Mouse (Mus musculus) G1E (cell line): Measurements from ENCODE around the gene Map7d1.

ENCODE experiments used
- CTCF ChIP-seq: IDR thresholded peaks from 2 replicates; pipeline ENCODE4 v1.5.1; 2012; ENCODE audit warnings: low read depth, low read length, inconsistent platforms, mixed read lengths
- TAL1 ChIP-seq: conservative IDR thresholded peaks from 2 replicates; pipeline ENCODE4 v1.6.1; 2012; ENCODE audit warnings: low read depth, low read length, inconsistent platforms, mixed read lengths

- no peak for TF ChIP-seq CTCF
- TF ChIP-seq TAL1: no peak
Observed at GRCm38 (mm10) chr4:126260520-126261201, 4.5 kb upstream of the Map7d1 start.
